Mouse (Mus musculus): Measurements from ENCODE around the gene Txnrd3. TPM values are rescaled to one million over a fixed set of nuclear protein-coding genes. Genes with fewer than 3 reads are reported as not detected.

Txnrd3 gene
- 4.2 and 4.6 TPM in 2 replicates for polyA plus RNA-seq (2015; fragmentation: Nextera tagmentation; extraction: Ambion mirVana)

- TF ChIP-seq CTCF (IDR thresholded peaks at IDR 0.05; ENCODE audit: low read depth), result peak; percentile 19; the same call in 1 of the 2 replicates
- TF ChIP-seq EP300 (IDR thresholded peaks at IDR 0.05; ENCODE audit: low read depth), result no peak
- peak within 1 kb of the TSS; percentile 58 for H3K4me3 ChIP-seq (ENCODE audit: low read depth, low read length)
- H3K4me2 ChIP-seq (ENCODE audit: low read depth, low read length), result peak within 1 kb of the TSS; percentile 92
- peak within 1 kb of the TSS; percentile 87 for H3K27ac ChIP-seq (ENCODE audit: low read depth)
- ATAC-seq (peak; percentile 86), DNase-seq (peak; percentile 93)
- no peaks in the 10 kb centered on the region for H3K9me3 ChIP-seq (ENCODE audit: low read length)
- WGBS (ENCODE audit: insufficient replicate concordance), result 4% methylated on average over 44 of the region's 51 CpGs
- peaks cover 10% of the 10 kb centered on the region; the same call in 1 of the 2 replicates for H3K4me1 ChIP-seq (ENCODE audit: insufficient read depth)
- H3K27me3 ChIP-seq (ENCODE audit: insufficient read depth, low read length), result no peaks in the 10 kb centered on the region
- H3K36me3 ChIP-seq (replicated peaks; ENCODE audit: insufficient read depth, low read length), result no peaks in the 10 kb centered on the region
- peak within 1 kb of the TSS; percentile 61 for H3K9ac ChIP-seq (replicated peaks)
Observed at GRCm38 (mm10) chr6:89643798-89644270, at the start of gene Txnrd3. Gene Txnrd3, plus strand, starts transcription at chr6:89643988.

- peak within 1 kb of the TSS; percentile 91 for H3K4me2 ChIP-seq (ENCODE audit: low read depth, low read length)
- H3K4me3 ChIP-seq (ENCODE audit: low read depth, low read length), result peak within 1 kb of the TSS; percentile 69
- H3K27ac ChIP-seq (ENCODE audit: low read depth), result no peak within 1 kb of the TSS
- peak; percentile 92 for DNase-seq
- H3K4me1 ChIP-seq (ENCODE audit: insufficient read depth), result peaks cover 4% of the 10 kb centered on the region; the same call in 1 of the 2 replicates
- WGBS (ENCODE audit: insufficient replicate concordance), result under 1% methylated on average over 54 of the region's 56 CpGs
- H3K27me3 ChIP-seq (ENCODE audit: insufficient read depth, low read length), result no peaks in the 10 kb centered on the region
- peak within 1 kb of the TSS; percentile 61 for H3K9ac ChIP-seq (replicated peaks)
- no peaks in the 10 kb centered on the region for H3K36me3 ChIP-seq (replicated peaks; ENCODE audit: insufficient read depth, low read length)
- ATAC-seq, result peak; percentile 100
- no peaks in the 10 kb centered on the region for H3K9me3 ChIP-seq (ENCODE audit: low read length)
- TF ChIP-seq CTCF (IDR thresholded peaks at IDR 0.05; ENCODE audit: low read depth), result no peak
- TF ChIP-seq EP300 (IDR thresholded peaks at IDR 0.05; ENCODE audit: low read depth), result no peak
Observed at GRCm38 (mm10) chr6:89595018-89595776, 48.6 kb upstream of the Txnrd3 start, which contains the start of gene Chchd6. Gene Chchd6, minus strand, starts transcription at chr6:89595652.

- Histone ChIP-seq H3K4me2 (ENCODE audit: low read depth, low read length) (peak overlapping the region; percentile 91), H3K27ac (ENCODE audit: low read depth) (no peak overlapping the region), H3K4me3 (ENCODE audit: low read depth, low read length) (no peak overlapping the region), H3K27me3 (ENCODE audit: insufficient read depth, low read length) (no peaks in the 10 kb centered on the region), H3K4me1 (ENCODE audit: insufficient read depth) (peaks cover 4% of the 10 kb centered on the region; the same call in 1 of the 2 replicates), H3K9ac (replicated peaks) (no peak overlapping the region), H3K36me3 (replicated peaks; ENCODE audit: insufficient read depth, low read length) (no peaks in the 10 kb centered on the region), H3K9me3 (ENCODE audit: low read length) (no peaks in the 10 kb centered on the region)
- TF ChIP-seq CTCF (IDR thresholded peaks at IDR 0.05; ENCODE audit: low read depth) (no peak), EP300 (IDR thresholded peaks at IDR 0.05; ENCODE audit: low read depth) (no peak)
- ATAC-seq, result no peak
- no peak for DNase-seq
- WGBS (ENCODE audit: insufficient replicate concordance), result 30% methylated on average over 5 of the region's 5 CpGs
Observed at GRCm38 (mm10) chr6:89595777-89596146, 48.0 kb upstream of the Txnrd3 start.

- H3K36me3 ChIP-seq (replicated peaks; ENCODE audit: insufficient read depth, low read length), result no peaks in the 10 kb centered on the region
- no peak for DNase-seq
- no peak for ATAC-seq
- no peaks in the 10 kb centered on the region for H3K27me3 ChIP-seq (ENCODE audit: insufficient read depth, low read length)
- H3K9me3 ChIP-seq (ENCODE audit: low read length), result no peaks in the 10 kb centered on the region
- H3K4me1 ChIP-seq (ENCODE audit: insufficient read depth), result peaks cover 4% of the 10 kb centered on the region; the same call in 1 of the 2 replicates
- no peak for TF ChIP-seq EP300 (IDR thresholded peaks at IDR 0.05; ENCODE audit: low read depth)
- TF ChIP-seq CTCF (IDR thresholded peaks at IDR 0.05; ENCODE audit: low read depth), result no peak
- H3K4me2 ChIP-seq (ENCODE audit: low read depth, low read length), result no peak overlapping the region
- H3K9ac ChIP-seq (replicated peaks), result no peak overlapping the region
- 85% methylated on average over 1 of the region's 1 CpGs for WGBS (ENCODE audit: insufficient replicate concordance)
- no peak overlapping the region for H3K4me3 ChIP-seq (ENCODE audit: low read depth, low read length)
- no peak overlapping the region for H3K27ac ChIP-seq (ENCODE audit: low read depth)
Observed at GRCm38 (mm10) chr6:89596510-89596909, 47.3 kb upstream of the Txnrd3 start.

GRCm38 (mm10) chr6:89606096-89606495, 37.7 kb upstream of the Txnrd3 start:
- DNase-seq (no peak), ATAC-seq (no peak)

GRCm38 (mm10) chr6:89607999-89608398, 35.8 kb upstream of the Txnrd3 start:
- Histone ChIP-seq H3K4me3 (ENCODE audit: low read depth, low read length) (no peak overlapping the region), H3K4me2 (ENCODE audit: low read depth, low read length) (no peak overlapping the region), H3K9me3 (ENCODE audit: low read length) (no peaks in the 10 kb centered on the region), H3K36me3 (replicated peaks; ENCODE audit: insufficient read depth, low read length) (no peaks in the 10 kb centered on the region), H3K4me1 (ENCODE audit: insufficient read depth) (no peaks in the 10 kb centered on the region), H3K27ac (ENCODE audit: low read depth) (no peak overlapping the region), H3K27me3 (ENCODE audit: insufficient read depth, low read length) (no peaks in the 10 kb centered on the region), H3K9ac (replicated peaks) (no peak overlapping the region)
- 49% methylated on average over 4 of the region's 4 CpGs for WGBS (ENCODE audit: insufficient replicate concordance)
- no peak for ATAC-seq
- TF ChIP-seq CTCF (IDR thresholded peaks at IDR 0.05; ENCODE audit: low read depth) (peak; percentile 52), EP300 (IDR thresholded peaks at IDR 0.05; ENCODE audit: low read depth) (no peak)
- no peak for DNase-seq

More at GRCm38 (mm10) chr6:89606096-89606495, 37.7 kb upstream of the Txnrd3 start:
- Histone ChIP-seq H3K4me2 (ENCODE audit: low read depth, low read length) (no peak overlapping the region), H3K27ac (ENCODE audit: low read depth) (no peak overlapping the region), H3K4me3 (ENCODE audit: low read depth, low read length) (no peak overlapping the region), H3K36me3 (replicated peaks; ENCODE audit: insufficient read depth, low read length) (no peaks in the 10 kb centered on the region), H3K9me3 (ENCODE audit: low read length) (no peaks in the 10 kb centered on the region), H3K4me1 (ENCODE audit: insufficient read depth) (no peaks in the 10 kb centered on the region), H3K9ac (replicated peaks) (no peak overlapping the region), H3K27me3 (ENCODE audit: insufficient read depth, low read length) (no peaks in the 10 kb centered on the region)
- no peak for TF ChIP-seq EP300 (IDR thresholded peaks at IDR 0.05; ENCODE audit: low read depth)
- no peak for TF ChIP-seq CTCF (IDR thresholded peaks at IDR 0.05; ENCODE audit: low read depth)
- 62% methylated on average over 3 of the region's 3 CpGs for WGBS (ENCODE audit: insufficient replicate concordance)
